Mouse (Mus musculus) intestine, embryonic 14.5 days (tissue): Measurements from ENCODE around the gene Otop3. TPM values are rescaled to one million over a fixed set of nuclear protein-coding genes. Genes with fewer than 3 reads are reported as not detected.

Experiments
- ATAC-seq: fragments of 200-750 bp; cut with Nextera tagmentation; replicated peaks from 2 replicates; pipeline ENCODE4 v1.8.0; 2017; ENCODE audit warnings: low read depth, moderate number of reproducible peaks, moderate TSS enrichment, moderate library complexity; ENCODE audit not compliant: low FRiP score, low TSS enrichment
- DNase-seq: peaks from one replicate; pipeline ENCODE4 v3.0.0-alpha.2; 2018; ENCODE audit warnings: low spot score
- H3K27ac ChIP-seq: fragments of 300-500 bp; sonication (generic); 2 replicates; pipeline ENCODE4 v1.5.1; 2014; ENCODE audit warnings: low read depth, mild to moderate bottlenecking, control low read depth
- H3K27me3 ChIP-seq: fragments of 300-500 bp; sonication (generic); replicated peaks from 2 replicates; pipeline ENCODE4 v1.6.1; 2014; ENCODE audit warnings: low read length, control low read depth; ENCODE audit not compliant: control insufficient read depth, insufficient read depth
- H3K36me3 ChIP-seq: fragments of 300-500 bp; sonication (generic); 2 replicates; pipeline ENCODE4 v1.6.1; 2014; ENCODE audit warnings: low read length, control low read depth; ENCODE audit not compliant: control insufficient read depth, insufficient read depth
- H3K4me1 ChIP-seq: fragments of 300-500 bp; sonication (generic); replicated peaks from 2 replicates; pipeline ENCODE4 v1.6.1; 2014; ENCODE audit warnings: low read length, control low read depth, mixed read lengths; ENCODE audit not compliant: control insufficient read depth, insufficient read depth
- H3K4me2 ChIP-seq: fragments of 300-500 bp; sonication (generic); 2 replicates; pipeline ENCODE4 v1.6.1; 2014; ENCODE audit warnings: low read length
- H3K4me3 ChIP-seq: fragments of 300-500 bp; sonication (generic); 2 replicates; pipeline ENCODE4 v1.5.1; 2014; ENCODE audit warnings: low read depth, low read length, control low read depth, mixed read lengths
- H3K9ac ChIP-seq: fragments of 300-500 bp; sonication (generic); 2 replicates; pipeline ENCODE4 v1.6.1; 2014; ENCODE audit warnings: mild to moderate bottlenecking, low read length
- H3K9me3 ChIP-seq: fragments of 300-500 bp; sonication (generic); 2 replicates; pipeline ENCODE4 v1.6.1; 2016; ENCODE audit warnings: low read length, control low read depth; ENCODE audit not compliant: control insufficient read depth
- WGBS: fragments of 180-500 bp; shearing (Covaris S2); extraction: QIAGEN DNeasy Blood & Tissue Kit; methylation state at CpG from one replicate; pipeline ENCODE4 v1.1.7; 2014; 5-methylcytosine and 5-hydroxymethylcytosine counted together
- polyA plus RNA-seq: library from polyadenylated mRNA; unstranded; fragments of >200 nt; fragmentation: Nextera tagmentation; extraction: Ambion mirVana; gene quantifications from 2 replicates; pipeline ENCODE4 v1.2.1, GENCODE M21; 2014

Gene Otop3
- polyA plus RNA-seq, 1 experiment from 2014 or later, result 0.65 TPM

- no peak overlapping the region for H3K9ac ChIP-seq
- no peak for DNase-seq
- H3K27me3 ChIP-seq, result peaks cover 33% of the 10 kb centered on the region
- ATAC-seq, result no peak
- no peaks in the 10 kb centered on the region for H3K36me3 ChIP-seq
- H3K27ac ChIP-seq, result no peak overlapping the region
- no peak overlapping the region for H3K4me3 ChIP-seq
- H3K4me2 ChIP-seq, result peak overlapping the region; percentile 75; the same call in 1 of the 2 replicates
- H3K9me3 ChIP-seq, result no peaks in the 10 kb centered on the region
- WGBS, result 35% methylated on average over 7 of the region's 7 CpGs
- H3K4me1 ChIP-seq, result peaks cover 3% of the 10 kb centered on the region; the same call in 1 of the 2 replicates
Observed at GRCm38 (mm10) chr11:115366039-115366705, 31.6 kb downstream of the Otop3 start.

GRCm38 (mm10) chr11:115366706-115367394 lies 32.3 kb downstream of the Otop3 start:
- WGBS, result 4% methylated on average over 28 of the region's 28 CpGs
- ATAC-seq (peak; percentile 38; the same call in 1 of the 2 replicates), DNase-seq (no peak)
- Histone ChIP-seq H3K4me2 (peak overlapping the region; percentile 75), H3K9ac (peak overlapping the region; percentile 38), H3K27me3 (peaks cover 33% of the 10 kb centered on the region), H3K4me1 (peaks cover 3% of the 10 kb centered on the region; the same call in 1 of the 2 replicates), H3K4me3 (peak overlapping the region; percentile 40), H3K36me3 (no peaks in the 10 kb centered on the region), H3K27ac (no peak overlapping the region), H3K9me3 (no peaks in the 10 kb centered on the region)

GRCm38 (mm10) chr11:115367395-115367944 lies 32.9 kb downstream of the Otop3 start, which contains the start of gene Hid1:
Hid1 (minus strand) TSS chr11:115367756.
- no peak within 1 kb of the TSS for H3K27ac ChIP-seq
- no peaks in the 10 kb centered on the region for H3K36me3 ChIP-seq
- H3K4me1 ChIP-seq, result peaks cover 3% of the 10 kb centered on the region; the same call in 1 of the 2 replicates
- peaks cover 33% of the 10 kb centered on the region for H3K27me3 ChIP-seq
- peak within 1 kb of the TSS; percentile 38 for H3K9ac ChIP-seq
- peak within 1 kb of the TSS; percentile 75 for H3K4me2 ChIP-seq
- DNase-seq, result peak; percentile 90
- no peaks in the 10 kb centered on the region for H3K9me3 ChIP-seq
- peak; percentile 79 for ATAC-seq
- WGBS, result under 1% methylated on average over 34 of the region's 39 CpGs
- H3K4me3 ChIP-seq, result peak within 1 kb of the TSS; percentile 40

GRCm38 (mm10) chr11:115370368-115370767 lies 35.8 kb downstream of the Otop3 start:
- Histone ChIP-seq H3K4me3 (no peak overlapping the region), H3K27me3 (peaks cover 51% of the 10 kb centered on the region), H3K4me2 (no peak overlapping the region), H3K4me1 (peaks cover 10% of the 10 kb centered on the region; the same call in 1 of the 2 replicates), H3K36me3 (no peaks in the 10 kb centered on the region), H3K9ac (no peak overlapping the region), H3K9me3 (no peaks in the 10 kb centered on the region), H3K27ac (no peak overlapping the region)
- 54% methylated on average over 7 of the region's 7 CpGs for WGBS
- ATAC-seq, result no peak
- DNase-seq, result no peak

- no peak overlapping the region for H3K9ac ChIP-seq
Observed at GRCm38 (mm10) chr11:115371354-115371753, 36.8 kb downstream of the Otop3 start.

GRCm38 (mm10) chr11:115372015-115372414 lies 37.5 kb downstream of the Otop3 start:
- Histone ChIP-seq H3K36me3 (no peaks in the 10 kb centered on the region), H3K4me3 (no peak overlapping the region), H3K9ac (no peak overlapping the region), H3K27ac (no peak overlapping the region), H3K9me3 (no peaks in the 10 kb centered on the region), H3K4me2 (no peak overlapping the region), H3K27me3 (peaks cover 35% of the 10 kb centered on the region), H3K4me1 (peaks cover 10% of the 10 kb centered on the region; the same call in 1 of the 2 replicates)
- WGBS, result 64% methylated on average over 1 of the region's 1 CpGs
- no peak for DNase-seq
- ATAC-seq, result no peak

More at GRCm38 (mm10) chr11:115371354-115371753, 36.8 kb downstream of the Otop3 start:
- Histone ChIP-seq H3K27me3 (peaks cover 42% of the 10 kb centered on the region), H3K9me3 (no peaks in the 10 kb centered on the region), H3K27ac (no peak overlapping the region), H3K36me3 (no peaks in the 10 kb centered on the region), H3K4me2 (no peak overlapping the region), H3K4me1 (peaks cover 10% of the 10 kb centered on the region; the same call in 1 of the 2 replicates), H3K4me3 (no peak overlapping the region)
- WGBS, result 47% methylated on average over 8 of the region's 8 CpGs
- ATAC-seq, result no peak
- DNase-seq, result no peak

- no peak for ATAC-seq
- H3K4me3 ChIP-seq, result no peak overlapping the region
- peaks cover 6% of the 10 kb centered on the region; the same call in 1 of the 2 replicates for H3K4me1 ChIP-seq
- peaks cover 28% of the 10 kb centered on the region for H3K27me3 ChIP-seq
- no peaks in the 10 kb centered on the region for H3K9me3 ChIP-seq
- H3K36me3 ChIP-seq, result no peaks in the 10 kb centered on the region
- no peak overlapping the region for H3K4me2 ChIP-seq
- H3K27ac ChIP-seq, result no peak overlapping the region
- DNase-seq, result no peak
- H3K9ac ChIP-seq, result no peak overlapping the region
- WGBS, result 53% methylated on average over 2 of the region's 2 CpGs
Observed at GRCm38 (mm10) chr11:115372737-115373136, 38.2 kb downstream of the Otop3 start.

GRCm38 (mm10) chr11:115373805-115374694 lies 39.5 kb downstream of the Otop3 start:
- peaks cover 21% of the 10 kb centered on the region for H3K27me3 ChIP-seq
- no peak for ATAC-seq
- peaks cover 3% of the 10 kb centered on the region; the same call in 1 of the 2 replicates for H3K9me3 ChIP-seq
- no peak overlapping the region for H3K27ac ChIP-seq
- peak overlapping the region; percentile 29 for H3K4me3 ChIP-seq
- peaks cover 6% of the 10 kb centered on the region; the same call in 1 of the 2 replicates for H3K4me1 ChIP-seq
- DNase-seq, result peak; percentile 76
- peak overlapping the region; percentile 39 for H3K9ac ChIP-seq
- WGBS, result 2% methylated on average over 30 of the region's 30 CpGs
- peak overlapping the region; percentile 64 for H3K4me2 ChIP-seq
- no peaks in the 10 kb centered on the region for H3K36me3 ChIP-seq
